Mouse (Mus musculus) myocyte (in vitro differentiated cells): ENCODE measurements around the gene Slc2a1.

Experiments
- CEBPB ChIP-seq: IDR thresholded peaks from 2 replicates; pipeline ENCODE4 v1.6.1; 2011; ENCODE audit warnings: mild to moderate bottlenecking, moderate library complexity; ENCODE audit not compliant: poor library complexity, insufficient read depth, severe bottlenecking
- E2F4 ChIP-seq: IDR thresholded peaks from one replicate; pipeline ENCODE4 v1.6.1; 2011; ENCODE audit warnings: mild to moderate bottlenecking, control low read depth, moderate library complexity; ENCODE audit not compliant: insufficient read depth
- MAX ChIP-seq: IDR thresholded peaks from one replicate; pipeline ENCODE4 v1.6.1; 2011; ENCODE audit warnings: low read depth, mild to moderate bottlenecking, control low read depth
- MYOD1 ChIP-seq, 3 experiments: IDR thresholded peaks; one replicate each; pipeline ENCODE4 v1.6.1; 2011; ENCODE audit warnings: control low read depth in 2 of 3, low read depth in 2 of 3, mild to moderate bottlenecking in 2 of 3, moderate library complexity in 1 of 3; ENCODE audit not compliant: insufficient read length in 2 of 3, control insufficient read depth in 1 of 3
- MYOG ChIP-seq, 3 experiments: IDR thresholded peaks; one replicate each; pipeline ENCODE4 v1.6.1; 2011; ENCODE audit warnings: control low read depth in 2 of 3, low read depth in 2 of 3, mild to moderate bottlenecking in 2 of 3; ENCODE audit not compliant: insufficient read length in 2 of 3, control insufficient read depth in 1 of 3, insufficient read depth in 1 of 3
- POLR2A ChIP-seq: IDR thresholded peaks from one replicate; pipeline ENCODE4 v1.6.1; 2011; ENCODE audit warnings: low read depth, mild to moderate bottlenecking, control low read depth, moderate library complexity; ENCODE audit not compliant: insufficient read length
- POLR2AphosphoS2 ChIP-seq: IDR thresholded peaks from one replicate; pipeline ENCODE4 v1.6.1; 2011; ENCODE audit warnings: low read depth, control low read depth; ENCODE audit not compliant: insufficient read length
- REST ChIP-seq: IDR thresholded peaks from one replicate; pipeline ENCODE4 v1.6.1; 2011; ENCODE audit warnings: mild to moderate bottlenecking, control low read depth, moderate library complexity; ENCODE audit not compliant: insufficient read depth, insufficient read length
- TCF3 ChIP-seq: IDR thresholded peaks from one replicate; pipeline ENCODE4 v1.6.1; 2011; ENCODE audit warnings: low read depth, control low read depth; ENCODE audit not compliant: insufficient read length
- USF1 ChIP-seq: IDR thresholded peaks from one replicate; pipeline ENCODE4 v1.6.1; 2011; ENCODE audit warnings: low read depth, mild to moderate bottlenecking, control low read depth, moderate library complexity

- TF ChIP-seq POLR2A (no peak), MYOG (IDR thresholded peaks at IDR 0.05; ENCODE audit: control insufficient read depth in 1 of 3, insufficient read depth in 1 of 3, insufficient read length in 2 of 3, low read depth in 2 of 3) (no peak), POLR2AphosphoS2 (no peak), E2F4 (no peak), CEBPB (no peak), TCF3 (no peak), MAX (no peak), USF1 (no peak), MYOD1 (IDR thresholded peaks at IDR 0.05; ENCODE audit: control insufficient read depth in 1 of 3, insufficient read length in 2 of 3, low read depth in 2 of 3) (no peak), REST (no peak)
These were observed 7.1 kb downstream of the Slc2a1 start for GRCm38 (mm10) chr4:119115611-119116070.
